Mouse (Mus musculus): ENCODE data around the gene Olfr1175-ps.

The Olfr1175-ps gene

DNA sequence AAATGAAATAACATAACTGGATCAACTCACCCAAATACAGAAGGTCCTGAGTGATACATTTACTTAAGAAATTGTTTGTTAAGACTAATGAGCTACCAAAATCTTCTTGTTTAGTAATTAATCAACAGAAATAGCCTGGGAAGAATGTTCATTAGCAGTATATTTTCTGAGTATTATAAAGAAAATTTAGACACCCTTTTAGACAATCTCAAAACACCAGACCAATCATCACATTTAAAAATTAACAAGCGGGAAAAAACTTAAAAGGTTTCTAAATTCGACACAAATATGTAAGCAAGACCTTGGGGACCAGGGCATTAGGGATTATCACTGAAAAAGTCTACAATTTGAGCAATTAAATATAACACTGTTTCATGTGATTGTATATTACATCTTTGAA, at the start of gene Olfr1175-ps:
Olfr1175-ps (minus strand) TSS at position 101 of the 400 bp plus-strand sequence.
- no peak for DNase-seq

DNA sequence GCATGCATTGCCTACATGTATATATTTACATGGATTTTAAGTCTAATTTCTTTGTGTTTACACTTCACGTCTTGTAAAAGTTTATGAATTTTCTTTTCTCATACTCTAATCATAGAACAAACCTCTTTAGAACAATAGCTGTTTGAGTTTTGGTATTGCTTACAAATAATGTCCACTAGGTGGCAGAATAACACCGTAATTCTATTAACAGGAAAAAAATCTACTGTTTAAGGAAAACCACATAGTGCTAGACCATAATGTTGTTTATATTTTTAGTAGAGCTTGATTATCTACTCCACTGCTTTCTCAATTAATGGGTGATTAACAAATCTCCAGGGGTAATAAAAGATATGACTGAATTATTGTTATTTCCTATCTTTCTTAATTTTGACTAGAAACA, 29.3 kb upstream of the Olfr1175-ps start:
- no peak for DNase-seq

DNA sequence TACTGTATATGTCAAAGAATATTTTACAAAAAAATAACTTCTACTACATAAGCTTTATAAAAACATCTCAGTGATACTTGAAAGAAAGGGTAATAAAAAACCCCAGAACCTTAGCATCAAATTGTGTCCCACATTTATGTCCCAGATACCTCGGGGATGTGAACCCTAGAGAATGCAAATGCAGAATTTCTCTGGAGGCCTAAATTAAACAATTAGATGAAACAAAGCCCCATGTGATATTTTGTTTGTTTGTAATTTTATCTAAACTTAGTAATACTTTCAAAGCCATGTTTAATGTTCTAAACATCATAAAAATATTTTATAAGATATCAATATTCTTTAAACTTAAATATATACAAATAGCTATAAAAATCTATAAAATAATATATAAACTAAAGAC, 19.4 kb upstream of the Olfr1175-ps start, which contains the start of gene Olfr1177-ps:
Olfr1177-ps (minus strand) TSS at position 101 of the 400 bp plus-strand sequence.
- DNase-seq = no peak

- no peak for DNase-seq
These were observed 9.4 kb upstream of the Olfr1175-ps start, which contains the start of gene Olfr1176 for GRCm38 (mm10) chr2:88336421-88336820. Gene Olfr1176, plus strand, starts transcription at chr2:88336721.

DNA sequence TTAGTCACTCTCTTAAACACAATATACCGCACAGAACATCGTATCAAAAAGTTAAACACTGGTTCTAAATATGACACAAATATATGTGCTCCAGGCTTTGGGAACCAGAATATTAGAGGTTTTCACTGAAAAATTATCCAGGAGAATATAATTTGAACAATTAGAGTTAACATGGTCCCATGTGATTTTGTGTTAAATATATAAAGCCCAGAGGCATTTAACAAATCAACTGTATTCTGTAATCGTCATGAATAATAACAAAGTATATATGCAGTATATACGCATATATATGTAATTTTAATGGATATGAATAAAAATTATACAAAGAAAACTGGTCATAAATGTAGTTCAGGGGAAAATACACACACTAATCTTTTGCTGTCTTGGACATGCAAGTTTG, 12.0 kb downstream of the Olfr1175-ps start, which contains the start of gene Olfr1174-ps:
Olfr1174-ps (minus strand) TSS at position 101 of the 400 bp plus-strand sequence.
- DNase-seq = no peak

DNA sequence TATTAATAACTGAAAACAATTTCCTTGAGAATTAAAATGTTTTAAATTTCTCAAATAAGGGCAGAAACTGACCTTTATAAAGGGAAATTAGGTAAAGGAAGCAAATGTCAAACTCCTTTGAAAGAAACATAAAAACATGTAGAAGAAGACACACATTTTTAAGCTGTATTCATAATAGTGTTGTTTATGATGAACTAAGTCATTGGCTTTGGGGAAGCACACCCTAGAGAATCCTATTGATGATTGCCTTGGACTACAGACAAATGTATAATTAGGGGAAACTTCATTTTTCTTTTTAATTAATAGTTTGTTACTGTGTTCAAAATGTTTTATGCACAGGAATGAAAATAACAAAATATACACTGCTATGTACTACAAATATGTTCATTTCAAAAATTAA, 47.2 kb downstream of the Olfr1175-ps start, which contains the start of gene Olfr1173:
Olfr1173 (minus strand) TSS at position 101 of the 400 bp plus-strand sequence.
- no peak for DNase-seq
